In the genomic region with DNA sequence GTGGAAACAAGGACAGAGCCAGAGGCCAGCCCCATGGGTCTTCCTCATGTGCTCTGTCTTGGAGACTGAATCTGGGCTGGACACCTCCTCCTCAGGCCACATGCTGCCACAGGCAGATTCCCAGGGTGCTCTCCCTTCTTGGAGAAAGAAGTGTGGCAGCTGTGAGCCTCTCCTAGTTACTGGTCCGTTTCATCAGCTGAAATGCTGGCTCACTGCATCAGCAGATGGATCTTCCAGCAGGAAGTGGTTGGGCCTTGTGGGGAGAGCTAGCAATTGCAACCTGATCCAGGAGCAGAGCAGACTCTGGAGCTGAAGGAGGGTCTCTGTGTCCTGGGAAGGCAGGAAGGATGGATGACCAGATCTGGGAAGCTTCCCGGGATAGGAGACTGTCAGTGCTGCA, we compare ENCODE assay signal across 9 mouse cellular contexts. TPM values are rescaled to one million over a fixed set of nuclear protein-coding genes. Genes with fewer than 3 reads are reported as not detected.
DNase-seq lines count a peak whose midpoint lies in the region; ATAC-seq lines count a peak whose summit lies in the region.
"Had no signal": no experiment of that assay in that cellular context is flagged by ENCODE, and none has a peak within 500 bp of the region (broad histone marks: within the 10 kb centered on the region; RNA-seq: fewer than 3 reads in every experiment).

No protein-coding gene starts in this region.

- ATAC-seq in kidney, embryonic 16.5 days (ENCODE audit: low FRiP score, low TSS enrichment) = peak; percentile 52
- no peak for ATAC-seq in embryonic facial prominence, embryonic 11.5 days (replicated peaks; ENCODE audit: insufficient number of reproducible peaks, low FRiP score, low TSS enrichment, low read depth)

- H3K27me3 ChIP-seq in kidney, embryonic 16.5 days (ENCODE audit: insufficient read depth, low read length) = no peaks in the 10 kb centered on the region
- no peaks in the 10 kb centered on the region for H3K27me3 ChIP-seq in embryonic facial prominence, embryonic 11.5 days (ENCODE audit: control insufficient read depth, insufficient read depth, low read length)

- no peak overlapping the region for H3K4me2 ChIP-seq in kidney, embryonic 16.5 days (replicated peaks; ENCODE audit: low read depth, low read length)
- H3K4me2 ChIP-seq in embryonic facial prominence, embryonic 11.5 days (ENCODE audit: low read depth, low read length) = no peak overlapping the region

- no peak for DNase-seq in kidney, adult 9 months
- peak; percentile 38 for DNase-seq in embryonic facial prominence, embryonic 11.5 days (ENCODE audit: low spot score)
- peak; percentile 79 to 84 for DNase-seq in heart, adult 9 months (ENCODE audit: low spot score in 2 of 2)
- peak; percentile 54 to 66 for DNase-seq in layer of hippocampus, adult 8-10 months (ENCODE audit: low spot score in 2 of 2)
- DNase-seq in lung, postnatal 36 days = peak; percentile 8
- peak; percentile 63 for DNase-seq in testis, postnatal 14 days (ENCODE audit: low spot score)
- no peak for DNase-seq in adrenal gland, adult 8-10 months

- peaks cover 27% of the 10 kb centered on the region for H3K4me1 ChIP-seq in kidney, embryonic 16.5 days (ENCODE audit: insufficient read depth, low read length)
- H3K4me1 ChIP-seq in embryonic facial prominence, embryonic 11.5 days (ENCODE audit: control insufficient read depth, insufficient read depth, low read length) = no peaks in the 10 kb centered on the region

- H3K9ac ChIP-seq in kidney, embryonic 16.5 days (replicated peaks; ENCODE audit: low read length) = no peak overlapping the region
- H3K9ac ChIP-seq in embryonic facial prominence, embryonic 11.5 days (replicated peaks; ENCODE audit: low read length) = no peak overlapping the region

- H3K9me3 ChIP-seq in kidney, embryonic 16.5 days (ENCODE audit: low read length) = no peaks in the 10 kb centered on the region
- no peaks in the 10 kb centered on the region for H3K9me3 ChIP-seq in embryonic facial prominence, embryonic 11.5 days (replicated peaks; ENCODE audit: control insufficient read depth, low read length)
- H3K9me3 ChIP-seq: G1E had no signal

- H3K4me3 ChIP-seq in kidney, embryonic 16.5 days (ENCODE audit: low read length) = no peak overlapping the region
- H3K4me3 ChIP-seq in embryonic facial prominence, embryonic 11.5 days (ENCODE audit: low read depth, low read length) = no peak overlapping the region

- no peaks in the 10 kb centered on the region for H3K36me3 ChIP-seq in kidney, embryonic 16.5 days (ENCODE audit: insufficient read depth, low read length)
- H3K36me3 ChIP-seq in embryonic facial prominence, embryonic 11.5 days (replicated peaks; ENCODE audit: control insufficient read depth, insufficient read depth, low read depth, low read length) = no peaks in the 10 kb centered on the region
- H3K36me3 ChIP-seq: G1E had no signal

- 6% methylated on average over 2 of the region's 2 CpGs for WGBS in kidney, embryonic 16.5 days
- 5% methylated on average over 2 of the region's 2 CpGs for WGBS in embryonic facial prominence, embryonic 11.5 days

- H3K27ac ChIP-seq in kidney, embryonic 16.5 days (ENCODE audit: low read length) = peak overlapping the region; percentile 56; the same call in 1 of the 2 replicates
- H3K27ac ChIP-seq in embryonic facial prominence, embryonic 11.5 days (replicated peaks; ENCODE audit: low read depth, low read length) = no peak overlapping the region

RNA-seq across cellular contexts. Expression of a gene that starts 50.3 kb away (rescaled TPM):
- polyA plus RNA-seq in kidney, embryonic 16.5 days (2015; fragmentation: Nextera tagmentation; extraction: Ambion mirVana) = 2.5 and 2.9 TPM in 2 replicates
- 1.8 and 1.9 TPM in 2 replicates for polyA plus RNA-seq in embryonic facial prominence, embryonic 11.5 days (2014; fragmentation: Nextera tagmentation; extraction: Ambion mirVana)
- total RNA-seq in layer of hippocampus, adult 8-10 months (2022) = 10 to 100 TPM; 30.1 to 33.0 (median 31.1) TPM
- under 1 TPM; 0.34 to 0.91 (median 0.55) TPM for total RNA-seq in adrenal gland, adult 8-10 months (2022)
- polyA plus RNA-seq: G1E had no signal

RNA-seq across cellular contexts. Expression of a gene that starts 53.0 kb away (rescaled TPM):
- 10.9 and 11.5 TPM in 2 replicates for polyA plus RNA-seq in kidney, embryonic 16.5 days (2015; fragmentation: Nextera tagmentation; extraction: Ambion mirVana)
- 7.5 and 8.0 TPM in 2 replicates for polyA plus RNA-seq in embryonic facial prominence, embryonic 11.5 days (2014; fragmentation: Nextera tagmentation; extraction: Ambion mirVana)
- total RNA-seq in layer of hippocampus, adult 8-10 months (2022) = 10 to 100 TPM; 10.6 to 13.1 (median 11.2) TPM
- total RNA-seq in adrenal gland, adult 8-10 months (2022) = 10 to 100 TPM; 17.6 to 22.4 (median 18.1) TPM

Comparison
In these comparisons a context has a peak if more than half of its experiments do, and no peak if none do; other contexts are left out.
1. DNase-seq: peak in embryonic facial prominence, embryonic 11.5 days (single experiment), heart, adult 9 months (2 of 2), layer of hippocampus, adult 8-10 months (2 of 2), lung, postnatal 36 days (single experiment) and testis, postnatal 14 days (single experiment); none in kidney, adult 9 months (single experiment) and adrenal gland, adult 8-10 months (single experiment).
2. RNA of a gene that starts 50.3 kb away (total RNA-seq): 30.1 to 33.0 TPM in layer of hippocampus, adult 8-10 months; 0.34 to 0.91 TPM in adrenal gland, adult 8-10 months; every median in the first group is over 10 times any median in the second.